In genomic region chr14:75314484-75314883, GRCm38 (mm10) we compare ENCODE assay signal across 30 mouse cellular contexts. TPM values are rescaled to one million over a fixed set of nuclear protein-coding genes. Genes with fewer than 3 reads are reported as not detected.
DNase-seq lines count a peak whose midpoint lies in the region; ATAC-seq lines count a peak whose summit lies in the region.
"Had no signal": no experiment of that assay in that cellular context is flagged by ENCODE, and none has a peak within 500 bp of the region (broad histone marks: within the 10 kb centered on the region; RNA-seq: fewer than 3 reads in every experiment).

No protein-coding gene starts in this region.

- H3K4me1 ChIP-seq in forebrain, embryonic 15.5 days: peaks cover 11% of the 10 kb centered on the region
- no peaks in the 10 kb centered on the region for H3K4me1 ChIP-seq in forebrain, embryonic 11.5 days (replicated peaks; ENCODE audit: control insufficient read depth, insufficient read depth, low read length)
- H3K4me1 ChIP-seq: embryonic facial prominence, embryonic 10.5 days; embryonic facial prominence, embryonic 13.5 days; heart, embryonic 12.5 days; heart, embryonic 15.5 days; hindbrain, embryonic 10.5 days; hindbrain, embryonic 13.5 days; intestine, embryonic 15.5 days had no signal

- ATAC-seq in forebrain, embryonic 15.5 days (replicated peaks): peak; percentile 64; the same call in 1 of the 2 replicates
- ATAC-seq in forebrain, embryonic 11.5 days (replicated peaks; ENCODE audit: low FRiP score): no peak
- ATAC-seq in erythroblast, adult 5-6 weeks (replicated peaks; ENCODE audit: low FRiP score, poor library complexity, severe bottlenecking): no peak
- ATAC-seq: hindbrain, embryonic 16.5 days; intestine, embryonic 15.5 days had no signal

- H3K27ac ChIP-seq in forebrain, embryonic 15.5 days (replicated peaks): peak overlapping the region; percentile 65; the same call in 1 of the 2 replicates
- H3K27ac ChIP-seq in forebrain, embryonic 11.5 days (ENCODE audit: low read depth, low read length): no peak overlapping the region
- H3K27ac ChIP-seq: embryonic facial prominence, embryonic 10.5 days; embryonic facial prominence, embryonic 13.5 days; heart, embryonic 15.5 days; hindbrain, embryonic 10.5 days; hindbrain, embryonic 13.5 days; intestine, embryonic 15.5 days had no signal

- H3K36me3 ChIP-seq in forebrain, embryonic 15.5 days: peaks cover 2% of the 10 kb centered on the region; the same call in 1 of the 2 replicates
- no peaks in the 10 kb centered on the region for H3K36me3 ChIP-seq in forebrain, embryonic 11.5 days (ENCODE audit: control insufficient read depth, insufficient read depth, low read length)
- H3K36me3 ChIP-seq: intestine, embryonic 15.5 days had no signal

- H3K4me3 ChIP-seq in forebrain, embryonic 15.5 days: no peak overlapping the region
- H3K4me3 ChIP-seq in forebrain, embryonic 11.5 days (ENCODE audit: low read depth, low read length): no peak overlapping the region
- H3K4me3 ChIP-seq: embryonic facial prominence, embryonic 10.5 days; embryonic facial prominence, embryonic 13.5 days; heart, embryonic 12.5 days; heart, embryonic 15.5 days; hindbrain, embryonic 10.5 days; hindbrain, embryonic 13.5 days; intestine, embryonic 15.5 days had no signal

- H3K4me2 ChIP-seq in forebrain, embryonic 15.5 days (replicated peaks): no peak overlapping the region
- H3K4me2 ChIP-seq in forebrain, embryonic 11.5 days (ENCODE audit: low read depth, low read length, severe bottlenecking): no peak overlapping the region
- H3K4me2 ChIP-seq: embryonic facial prominence, embryonic 13.5 days; heart, embryonic 12.5 days; heart, embryonic 15.5 days; hindbrain, embryonic 13.5 days; intestine, embryonic 15.5 days had no signal

- no peak for DNase-seq in forebrain, embryonic 11.5 days (ENCODE audit: low spot score)
- DNase-seq in retina, adult 2 months (ENCODE audit: low read depth, low spot score): peak; percentile 54
- no peak for DNase-seq in retina, embryonic 14.5 days (ENCODE audit: low spot score)
- DNase-seq in retina, postnatal 1 day: peak; percentile 38
- no peak for DNase-seq in cerebellum, postnatal 36 days
- DNase-seq: adrenal gland, adult 2 months; adrenal gland, postnatal 14 days; B cell, adult 2 months; cerebellum, adult 11 months; cerebellum, adult 2 months; cerebellum, adult 9-11 months; cerebellum, postnatal 25 days; embryo, embryonic 11 days; gastrocnemius, postnatal 25 days; heart, adult 18-20 months; heart, postnatal 10 days; heart, postnatal 36 days; kidney, adult 11 months had no signal

- H3K9me3 ChIP-seq in forebrain, embryonic 15.5 days: no peaks in the 10 kb centered on the region
- H3K9me3 ChIP-seq in forebrain, embryonic 11.5 days (ENCODE audit: control insufficient read depth, low read length): no peaks in the 10 kb centered on the region
- H3K9me3 ChIP-seq: embryonic facial prominence, embryonic 10.5 days; embryonic facial prominence, embryonic 13.5 days; G1E; heart, embryonic 12.5 days; heart, embryonic 15.5 days; hindbrain, embryonic 10.5 days; hindbrain, embryonic 13.5 days; intestine, embryonic 15.5 days had no signal

- no peak overlapping the region for H3K9ac ChIP-seq in forebrain, embryonic 15.5 days (replicated peaks)
- H3K9ac ChIP-seq in forebrain, embryonic 11.5 days (ENCODE audit: low read length): no peak overlapping the region
- H3K9ac ChIP-seq: embryonic facial prominence, embryonic 13.5 days; heart, embryonic 12.5 days; heart, embryonic 15.5 days; hindbrain, embryonic 13.5 days; intestine, embryonic 15.5 days had no signal

- H3K27me3 ChIP-seq in forebrain, embryonic 15.5 days: no peaks in the 10 kb centered on the region
- H3K27me3 ChIP-seq in forebrain, embryonic 11.5 days (ENCODE audit: control insufficient read depth, insufficient read depth, low read length): no peaks in the 10 kb centered on the region
- H3K27me3 ChIP-seq: CH12.LX; embryonic facial prominence, embryonic 13.5 days; heart, embryonic 12.5 days; heart, embryonic 15.5 days; hindbrain, embryonic 13.5 days; intestine, embryonic 15.5 days had no signal

- 44% methylated on average over 2 of the region's 2 CpGs for WGBS in forebrain, embryonic 15.5 days
- 80% methylated on average over 2 of the region's 2 CpGs for WGBS in forebrain, embryonic 11.5 days

RNA-seq across cellular contexts. Expression of gene Zc3h13, which starts 30.3 kb away (rescaled TPM):
- polyA plus RNA-seq in forebrain, embryonic 15.5 days (2015; fragmentation: Nextera tagmentation; extraction: Ambion mirVana): 55.2 and 62.9 TPM in 2 replicates
- 35.3 and 40.6 TPM in 2 replicates for polyA plus RNA-seq in forebrain, embryonic 11.5 days (2014; fragmentation: Nextera tagmentation; extraction: Ambion mirVana)
- 8.6 and 21.3 TPM in 2 replicates for total RNA-seq in erythroblast, adult 5-6 weeks (2015; ENCODE audit: low replicate concordance)
- 15.9 and 16.7 TPM in 2 replicates for total RNA-seq in erythroblast, adult 5-6 weeks (2017; ENCODE audit: low replicate concordance)

Comparison
In these comparisons a context has a peak if more than half of its experiments do, and no peak if none do; other contexts are left out.
1. DNase-seq: peak in retina, adult 2 months (single experiment) and retina, postnatal 1 day (single experiment); none in forebrain, embryonic 11.5 days (single experiment), retina, embryonic 14.5 days (single experiment) and cerebellum, postnatal 36 days (0 of 2).